Mouse (Mus musculus): ENCODE data around the gene Set. TPM values are rescaled to one million over a fixed set of nuclear protein-coding genes. Genes with fewer than 3 reads are reported as not detected.
"Not testable (repeated sequence)": the region's sequence is repeated elsewhere in the genome, so short reads cannot be mapped to it uniquely, and the experiment has no call there.

The Set gene
- polyA plus RNA-seq, 1 experiment from 2014 or later, result 147 TPM

DNA sequence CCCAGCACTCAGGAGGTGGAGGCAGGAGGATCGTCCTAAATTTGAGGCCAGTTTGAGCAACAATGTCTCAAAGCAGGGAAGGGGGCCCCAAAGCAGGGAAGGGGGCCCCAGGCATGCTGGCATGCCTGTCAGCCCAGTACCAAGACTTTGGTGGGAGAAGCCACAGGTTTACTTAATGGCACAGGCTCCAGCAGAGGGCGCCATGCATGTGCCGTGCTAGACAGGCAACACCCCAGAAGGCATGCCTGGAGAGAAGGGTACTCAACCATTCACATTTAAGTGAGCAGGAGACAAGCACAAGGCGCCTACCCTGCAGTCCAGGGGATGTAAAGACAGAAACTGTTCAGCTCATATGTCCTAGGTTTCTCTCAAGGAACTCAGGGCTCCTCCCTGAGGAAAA is 14.7 kb upstream of the Set start:
- no peak overlapping the region for H3K4me2 ChIP-seq
- H3K4me3 ChIP-seq (replicated peaks), result no peak overlapping the region
- H3K27me3 ChIP-seq, result no peaks in the 10 kb centered on the region
- H3K9me3 ChIP-seq (replicated peaks), result no peaks in the 10 kb centered on the region
- H3K36me3 ChIP-seq (replicated peaks), result no peaks in the 10 kb centered on the region
- H3K27ac ChIP-seq (replicated peaks), result no peak overlapping the region
- peak; percentile 37; the same call in 1 of the 2 replicates for ATAC-seq (ENCODE audit: insufficient read depth)
- WGBS (ENCODE audit: insufficient replicate concordance), result 7% methylated on average over 4 of the region's 4 CpGs
- peaks cover 8% of the 10 kb centered on the region for H3K4me1 ChIP-seq (replicated peaks)
- H3K9ac ChIP-seq, result no peak overlapping the region

GRCm38 (mm10) chr2:30044550-30044949 is 12.6 kb upstream of the Set start:
- Histone ChIP-seq H3K36me3 (replicated peaks) (no peaks in the 10 kb centered on the region), H3K27me3 (no peaks in the 10 kb centered on the region), H3K27ac (replicated peaks) (no peak overlapping the region), H3K9ac (no peak overlapping the region), H3K4me3 (replicated peaks) (no peak overlapping the region), H3K4me2 (no peak overlapping the region), H3K4me1 (replicated peaks) (peaks cover 26% of the 10 kb centered on the region), H3K9me3 (replicated peaks) (no peaks in the 10 kb centered on the region)
- no peak for ATAC-seq (ENCODE audit: insufficient read depth)
- WGBS (ENCODE audit: insufficient replicate concordance), result 62% methylated on average over 5 of the region's 5 CpGs

DNA sequence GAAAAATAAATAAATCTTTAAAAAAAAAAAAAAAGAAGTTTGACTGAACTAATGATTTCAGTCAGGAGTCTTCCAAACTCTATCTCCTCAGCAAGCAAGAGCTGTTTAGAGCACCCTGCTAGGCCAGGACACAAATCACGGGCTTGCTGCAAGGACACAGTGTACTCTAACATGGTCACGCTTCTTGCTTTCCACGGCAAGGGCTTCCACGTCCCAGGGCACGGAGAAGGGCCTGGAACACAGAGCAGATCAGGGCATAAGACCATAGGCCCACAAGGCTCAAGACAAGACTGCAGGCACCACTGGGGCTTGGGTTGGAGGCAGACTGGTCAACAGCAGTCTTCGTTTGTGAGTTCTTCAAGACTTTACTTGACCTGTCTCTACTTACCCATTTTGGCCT is 10.1 kb upstream of the Set start:
- Histone ChIP-seq H3K4me2 (no peak overlapping the region), H3K36me3 (replicated peaks) (no peaks in the 10 kb centered on the region), H3K9me3 (replicated peaks) (no peaks in the 10 kb centered on the region), H3K9ac (no peak overlapping the region), H3K4me1 (replicated peaks) (peaks cover 30% of the 10 kb centered on the region), H3K27me3 (no peaks in the 10 kb centered on the region), H3K4me3 (replicated peaks) (no peak overlapping the region), H3K27ac (replicated peaks) (no peak overlapping the region)
- 91% methylated on average over 6 of the region's 6 CpGs for WGBS (ENCODE audit: insufficient replicate concordance)
- no peak for ATAC-seq (ENCODE audit: insufficient read depth)

DNA sequence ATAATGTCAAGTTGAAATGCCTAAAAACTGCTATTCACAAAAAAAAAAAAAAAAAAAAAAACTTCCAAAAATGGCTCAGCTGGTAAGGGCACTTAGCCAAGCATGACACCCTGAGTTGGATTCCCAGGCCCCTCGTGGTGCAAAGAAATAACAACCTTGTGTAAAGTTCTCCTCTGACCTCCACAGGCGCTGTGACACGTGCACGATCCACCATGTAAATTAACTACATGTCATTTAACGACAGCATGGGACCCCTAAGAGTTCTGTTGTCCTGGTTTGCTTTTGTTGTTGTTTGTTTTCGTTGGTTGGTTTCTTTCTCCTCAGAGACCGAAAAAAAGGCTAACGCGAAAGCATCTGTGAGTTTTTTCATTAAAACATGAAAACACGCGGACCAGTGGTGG is 9.1 kb upstream of the Set start:
- Histone ChIP-seq H3K9ac (peak overlapping the region; percentile 68), H3K4me1 (replicated peaks) (peaks cover 23% of the 10 kb centered on the region), H3K4me2 (peak overlapping the region; percentile 92), H3K9me3 (replicated peaks) (no peaks in the 10 kb centered on the region), H3K27me3 (peaks cover under 1% of the 10 kb centered on the region), H3K4me3 (replicated peaks) (peak overlapping the region; percentile 68), H3K36me3 (replicated peaks) (no peaks in the 10 kb centered on the region), H3K27ac (replicated peaks) (peak overlapping the region; percentile 88)
- no peak for ATAC-seq (ENCODE audit: insufficient read depth)
- 40% methylated on average over 11 of the region's 11 CpGs for WGBS (ENCODE audit: insufficient replicate concordance)

- H3K36me3 ChIP-seq (replicated peaks), result no peaks in the 10 kb centered on the region
- H3K27me3 ChIP-seq, result peaks cover 7% of the 10 kb centered on the region
- peak within 1 kb of the TSS; percentile 88 for H3K27ac ChIP-seq (replicated peaks)
- H3K4me3 ChIP-seq (replicated peaks), result peak within 1 kb of the TSS; percentile 68
- H3K4me2 ChIP-seq, result peak within 1 kb of the TSS; percentile 92
- no peaks in the 10 kb centered on the region for H3K9me3 ChIP-seq (replicated peaks)
- ATAC-seq (ENCODE audit: insufficient read depth), result peak; percentile 95
- WGBS (ENCODE audit: insufficient replicate concordance), result under 1% methylated on average over 54 of the region's 54 CpGs
- peak within 1 kb of the TSS; percentile 68 for H3K9ac ChIP-seq
- peaks cover 23% of the 10 kb centered on the region for H3K4me1 ChIP-seq (replicated peaks)
Measured at GRCm38 (mm10) chr2:30048699-30049388, 8.3 kb upstream of the Set start, which contains the start of gene Wdr34. TSS of gene Wdr34 (minus strand) at chr2:30048881.

- Histone ChIP-seq H3K4me1 (replicated peaks) (peaks cover 23% of the 10 kb centered on the region), H3K9me3 (replicated peaks) (no peaks in the 10 kb centered on the region), H3K36me3 (replicated peaks) (no peaks in the 10 kb centered on the region), H3K27me3 (peaks cover 11% of the 10 kb centered on the region), H3K4me3 (replicated peaks) (no peak overlapping the region), H3K4me2 (no peak overlapping the region), H3K27ac (replicated peaks) (peak overlapping the region; percentile 30; the same call in 1 of the 2 replicates), H3K9ac (no peak overlapping the region)
- no peak for ATAC-seq (ENCODE audit: insufficient read depth)
- 22% methylated on average over 3 of the region's 3 CpGs for WGBS (ENCODE audit: insufficient replicate concordance)
Measured at GRCm38 (mm10) chr2:30049831-30050230, 7.3 kb upstream of the Set start.

DNA sequence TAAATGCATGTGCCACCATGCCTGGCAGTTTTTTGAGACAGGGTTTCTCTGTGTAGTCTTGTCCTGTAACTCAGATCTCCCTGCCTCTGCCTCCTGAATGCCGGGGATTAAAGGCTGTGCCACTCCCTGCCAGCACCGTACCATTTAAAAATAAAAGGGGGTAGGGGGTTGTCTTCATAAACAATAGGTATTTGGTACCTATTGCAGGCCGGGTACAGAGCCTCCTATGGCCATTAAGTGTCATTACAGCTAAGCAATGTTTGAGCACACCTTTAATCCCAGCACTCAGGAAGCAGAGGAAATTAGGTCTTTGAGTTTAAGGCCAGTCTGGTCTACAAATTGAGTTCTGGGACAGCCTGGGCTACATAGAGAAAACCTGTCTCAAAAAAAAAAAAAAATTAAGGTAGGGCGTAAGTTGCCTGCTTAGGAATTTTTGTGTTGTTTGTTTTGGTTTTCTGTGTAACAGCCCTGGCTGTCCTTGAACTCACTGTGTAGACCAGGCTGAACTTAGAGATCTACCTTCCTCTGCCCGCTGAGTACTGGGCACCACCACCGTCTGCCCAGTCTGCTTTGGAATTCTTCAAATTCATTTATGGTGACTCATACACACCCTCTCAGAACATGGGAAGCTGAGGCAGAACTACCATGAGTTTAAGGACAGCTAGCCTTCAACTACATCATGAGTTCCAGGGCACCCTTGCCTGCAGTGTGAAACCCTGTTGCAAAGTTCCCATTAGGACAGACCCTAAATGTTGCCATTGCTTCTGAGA is 5.0 kb upstream of the Set start:
- Histone ChIP-seq H3K27ac (replicated peaks) (no peak overlapping the region), H3K4me1 (replicated peaks) (peaks cover 26% of the 10 kb centered on the region), H3K36me3 (replicated peaks) (no peaks in the 10 kb centered on the region), H3K4me3 (replicated peaks) (no peak overlapping the region), H3K27me3 (peaks cover 11% of the 10 kb centered on the region), H3K9ac (no peak overlapping the region), H3K4me2 (no peak overlapping the region), H3K9me3 (replicated peaks) (no peaks in the 10 kb centered on the region)
- ATAC-seq (ENCODE audit: insufficient read depth), result no peak
- 32% methylated on average over 6 of the region's 6 CpGs for WGBS (ENCODE audit: insufficient replicate concordance)

- not testable (repeated sequence) for H3K9ac ChIP-seq; H3K4me2 ChIP-seq; H3K27ac ChIP-seq (replicated peaks); ATAC-seq (ENCODE audit: insufficient read depth); H3K9me3 ChIP-seq (replicated peaks); H3K4me1 ChIP-seq (replicated peaks); H3K36me3 ChIP-seq (replicated peaks); H3K4me3 ChIP-seq (replicated peaks)
- 74% methylated on average over 3 of the region's 3 CpGs for WGBS (ENCODE audit: insufficient replicate concordance)
- H3K27me3 ChIP-seq, result peaks cover 11% of the 10 kb centered on the region
Measured at GRCm38 (mm10) chr2:30055310-30055709, 1.9 kb upstream of the Set start.

- Histone ChIP-seq H3K9ac (no peak overlapping the region), H3K4me2 (no peak overlapping the region), H3K9me3 (replicated peaks) (no peaks in the 10 kb centered on the region), H3K36me3 (replicated peaks) (no peaks in the 10 kb centered on the region), H3K27me3 (peaks cover 11% of the 10 kb centered on the region), H3K4me1 (replicated peaks) (peaks cover 18% of the 10 kb centered on the region), H3K4me3 (replicated peaks) (no peak overlapping the region), H3K27ac (replicated peaks) (no peak overlapping the region)
- 76% methylated on average over 3 of the region's 3 CpGs for WGBS (ENCODE audit: insufficient replicate concordance)
- no peak for ATAC-seq (ENCODE audit: insufficient read depth)
Measured at GRCm38 (mm10) chr2:30056736-30057135, 442 bp upstream of the Set start.

DNA sequence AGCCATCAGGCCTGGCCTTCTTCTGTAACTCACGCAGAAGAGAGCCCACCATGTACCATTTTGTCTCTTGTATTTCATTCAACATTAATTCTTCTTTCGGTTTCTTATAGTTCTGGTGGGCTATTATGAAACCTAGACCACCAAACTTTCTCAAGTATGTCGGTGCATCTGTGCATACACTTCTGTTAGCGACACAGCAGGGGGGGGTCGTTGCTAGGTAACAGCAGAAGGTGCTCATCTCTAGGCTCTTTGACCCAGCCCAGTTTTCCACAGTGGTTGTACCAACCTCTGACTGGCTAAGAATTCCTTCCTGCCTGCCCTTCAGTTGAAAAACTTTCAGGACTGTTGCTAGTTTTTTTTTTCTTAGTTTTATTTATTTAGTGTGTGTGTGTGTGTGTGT is 1.2 kb downstream of the Set start:
- Histone ChIP-seq H3K27me3 (peaks cover 7% of the 10 kb centered on the region; the same call in 1 of the 2 replicates), H3K4me2 (no peak overlapping the region), H3K27ac (replicated peaks) (no peak overlapping the region), H3K4me3 (replicated peaks) (no peak overlapping the region), H3K36me3 (replicated peaks) (no peaks in the 10 kb centered on the region), H3K4me1 (replicated peaks) (peaks cover 34% of the 10 kb centered on the region), H3K9me3 (replicated peaks) (no peaks in the 10 kb centered on the region), H3K9ac (no peak overlapping the region)
- 65% methylated on average over 5 of the region's 5 CpGs for WGBS (ENCODE audit: insufficient replicate concordance)
- no peak for ATAC-seq (ENCODE audit: insufficient read depth)

All from liver, embryonic 15.5 days (tissue).